Mouse (Mus musculus) lung, postnatal 0 days (tissue): ENCODE data around the gene Mrps24. TPM values are rescaled to one million over a fixed set of nuclear protein-coding genes. Genes with fewer than 3 reads are reported as not detected.
A peak's percentile ranks its signal among the peaks of the same experiment; 100 is the strongest.

Source experiments
- ATAC-seq: fragments of 200-750 bp; cut with Nextera tagmentation; 2 replicates; pipeline ENCODE4 v1.8.0; 2017; ENCODE audit warnings: moderate library complexity
- DNase-seq: peaks from one replicate; pipeline ENCODE4 v3.0.0-alpha.2; 2016; ENCODE audit warnings: low spot score
- H3K27ac ChIP-seq: fragments of 300-500 bp; sonication (generic); 2 replicates; pipeline ENCODE4 v1.5.1; 2014; ENCODE audit warnings: antibody characterized with exemption, mild to moderate bottlenecking, low read length, mixed read lengths
- H3K27me3 ChIP-seq: fragments of 300-500 bp; sonication (generic); replicated peaks from 2 replicates; pipeline ENCODE4 v1.6.1; 2014; ENCODE audit warnings: low read length, mixed read lengths; ENCODE audit not compliant: insufficient read depth
- H3K36me3 ChIP-seq: fragments of 300-500 bp; sonication (generic); 2 replicates; pipeline ENCODE4 v1.6.1; 2014; ENCODE audit warnings: low read length, mixed read lengths; ENCODE audit not compliant: insufficient read depth
- H3K4me1 ChIP-seq: fragments of 300-500 bp; sonication (generic); 2 replicates; pipeline ENCODE4 v1.6.1; 2014; ENCODE audit warnings: antibody characterized with exemption, low read depth, low read length, mixed read lengths; ENCODE audit not compliant: insufficient read depth
- H3K4me2 ChIP-seq: fragments of 300-500 bp; sonication (generic); replicated peaks from 2 replicates; pipeline ENCODE4 v1.6.1; 2014; ENCODE audit warnings: low read depth, mild to moderate bottlenecking, low read length, moderate library complexity, mixed read lengths
- H3K4me3 ChIP-seq: fragments of 300-500 bp; sonication (generic); 2 replicates; pipeline ENCODE4 v1.5.1; 2014; ENCODE audit warnings: low read depth, low read length
- H3K9ac ChIP-seq: fragments of 300-500 bp; sonication (generic); replicated peaks from 2 replicates; pipeline ENCODE4 v1.6.1; 2014; ENCODE audit warnings: low read depth, mild to moderate bottlenecking
- H3K9me3 ChIP-seq: fragments of 300-500 bp; sonication (generic); 2 replicates; pipeline ENCODE4 v1.6.1; 2016; ENCODE audit warnings: low read length, mixed read lengths
- CTCF ChIP-seq: IDR thresholded peaks from 2 replicates; pipeline ENCODE4 v1.5.1; 2016; ENCODE audit warnings: antibody characterized with exemption, mild to moderate bottlenecking
- EP300 ChIP-seq: IDR thresholded peaks from 2 replicates; pipeline ENCODE4 v1.6.1; 2016; ENCODE audit warnings: antibody characterized with exemption, mild to moderate bottlenecking, control low read depth
- WGBS: fragments of 180-500 bp; shearing (Covaris S2); extraction: QIAGEN DNeasy Blood & Tissue Kit; methylation state at CpG from one replicate; pipeline ENCODE4 v1.1.7; 2014; 5-methylcytosine and 5-hydroxymethylcytosine counted together
- polyA plus RNA-seq: library from polyadenylated mRNA; unstranded; fragments of >200 nt; fragmentation: Nextera tagmentation; extraction: Ambion mirVana; gene quantifications from 2 replicates; pipeline ENCODE4 v1.2.1, GENCODE M21; 2015

Mrps24 gene
- polyA plus RNA-seq, 1 experiment from 2014 or later = 201 TPM

GRCm38 (mm10) chr11:5701821-5702220 is 13.7 kb downstream of the Mrps24 start:
- Histone ChIP-seq H3K4me2 (no peak overlapping the region), H3K4me1 (no peaks in the 10 kb centered on the region), H3K27ac (no peak overlapping the region), H3K36me3 (no peaks in the 10 kb centered on the region), H3K4me3 (no peak overlapping the region), H3K9ac (no peak overlapping the region), H3K9me3 (no peaks in the 10 kb centered on the region), H3K27me3 (no peaks in the 10 kb centered on the region)
- WGBS = 100% methylated on average over 1 of the region's 1 CpGs
- TF ChIP-seq CTCF (no peak), EP300 (no peak)
- DNase-seq (no peak), ATAC-seq (no peak)

- no peak overlapping the region for H3K9ac ChIP-seq
- no peaks in the 10 kb centered on the region for H3K36me3 ChIP-seq
- no peak overlapping the region for H3K4me2 ChIP-seq
- 60% methylated on average over 2 of the region's 2 CpGs for WGBS
- H3K27me3 ChIP-seq = no peaks in the 10 kb centered on the region
- DNase-seq (no peak), ATAC-seq (no peak)
- H3K27ac ChIP-seq = no peak overlapping the region
- H3K4me1 ChIP-seq = no peaks in the 10 kb centered on the region
- no peak overlapping the region for H3K4me3 ChIP-seq
- no peaks in the 10 kb centered on the region for H3K9me3 ChIP-seq
- TF ChIP-seq CTCF (no peak), EP300 (no peak)
Measured at GRCm38 (mm10) chr11:5701300-5701699, 14.2 kb downstream of the Mrps24 start.

- ATAC-seq (no peak), DNase-seq (no peak)
- H3K36me3 ChIP-seq = no peaks in the 10 kb centered on the region
- H3K27ac ChIP-seq = no peak overlapping the region
- no peak overlapping the region for H3K9ac ChIP-seq
- H3K27me3 ChIP-seq = no peaks in the 10 kb centered on the region
- H3K4me2 ChIP-seq = no peak overlapping the region
- TF ChIP-seq EP300 (no peak), CTCF (no peak)
- H3K4me1 ChIP-seq = no peaks in the 10 kb centered on the region
- no peak overlapping the region for H3K4me3 ChIP-seq
- WGBS = 82% methylated on average over 7 of the region's 7 CpGs
- no peaks in the 10 kb centered on the region for H3K9me3 ChIP-seq
Measured at GRCm38 (mm10) chr11:5700808-5701207, 14.7 kb downstream of the Mrps24 start.

GRCm38 (mm10) chr11:5691775-5692174 is 23.7 kb downstream of the Mrps24 start:
- H3K27ac ChIP-seq = no peak overlapping the region
- DNase-seq = peak; percentile 72
- H3K4me2 ChIP-seq = no peak overlapping the region
- 22% methylated on average over 7 of the region's 7 CpGs for WGBS
- H3K27me3 ChIP-seq = no peaks in the 10 kb centered on the region
- no peaks in the 10 kb centered on the region for H3K4me1 ChIP-seq
- no peaks in the 10 kb centered on the region for H3K9me3 ChIP-seq
- H3K4me3 ChIP-seq = no peak overlapping the region
- no peaks in the 10 kb centered on the region for H3K36me3 ChIP-seq
- peak; percentile 44 for ATAC-seq
- TF ChIP-seq EP300 (no peak), CTCF (peak; percentile 75)
- H3K9ac ChIP-seq = no peak overlapping the region

GRCm38 (mm10) chr11:5684283-5684682 is 31.2 kb downstream of the Mrps24 start:
- TF ChIP-seq EP300 (no peak), CTCF (0 out of 2 replicates have a peak, but pooled peaks have one; percentile 5)

GRCm38 (mm10) chr11:5682541-5682940 is 32.9 kb downstream of the Mrps24 start:
- ATAC-seq (no peak), DNase-seq (no peak)
- Histone ChIP-seq H3K27ac (no peak overlapping the region), H3K4me1 (no peaks in the 10 kb centered on the region), H3K9ac (no peak overlapping the region), H3K4me3 (no peak overlapping the region), H3K9me3 (no peaks in the 10 kb centered on the region), H3K36me3 (no peaks in the 10 kb centered on the region), H3K4me2 (no peak overlapping the region), H3K27me3 (no peaks in the 10 kb centered on the region)
- WGBS = 42% methylated on average over 6 of the region's 6 CpGs
- no peak for TF ChIP-seq EP300
- TF ChIP-seq CTCF = no peak

More at GRCm38 (mm10) chr11:5684283-5684682, 31.2 kb downstream of the Mrps24 start:
- Histone ChIP-seq H3K9me3 (no peaks in the 10 kb centered on the region), H3K36me3 (no peaks in the 10 kb centered on the region), H3K4me1 (no peaks in the 10 kb centered on the region), H3K4me3 (no peak overlapping the region), H3K4me2 (no peak overlapping the region), H3K27ac (no peak overlapping the region), H3K9ac (no peak overlapping the region), H3K27me3 (no peaks in the 10 kb centered on the region)
- ATAC-seq = no peak
- no peak for DNase-seq
- WGBS = 25% methylated on average over 7 of the region's 7 CpGs

Other genes starting within 250 kb of the Mrps24 start
- gene Xbp1, start 195.0 kb downstream of the Mrps24 start, polyA plus RNA-seq = 211 and 242 TPM in 2 replicates
- gene Ccdc117, start 173.5 kb downstream of the Mrps24 start, polyA plus RNA-seq = 13.4 and 13.9 TPM in 2 replicates
- gene Ankrd36, start 146.0 kb downstream of the Mrps24 start, polyA plus RNA-seq = 0.15 TPM in 1 of 2 replicates, not detected in the other
- gene Urgcp, start 46.7 kb upstream of the Mrps24 start, polyA plus RNA-seq = 18.3 and 19.0 TPM in 2 replicates
- 98.0 and 99.7 TPM in 2 replicates for gene Dbnl, start 72.8 kb upstream of the Mrps24 start, polyA plus RNA-seq
- gene Pgam2, start 88.1 kb upstream of the Mrps24 start, polyA plus RNA-seq = 28.8 and 29.8 TPM in 2 replicates
- 5.9 and 8.2 TPM in 2 replicates for gene Polm, start 122.3 kb upstream of the Mrps24 start, polyA plus RNA-seq
- 21.8 and 22.3 TPM in 2 replicates for gene Aebp1, start 146.3 kb upstream of the Mrps24 start, polyA plus RNA-seq
- gene Pold2, start 162.6 kb upstream of the Mrps24 start, polyA plus RNA-seq = 30.1 and 34.1 TPM in 2 replicates
- 327 and 405 TPM in 2 replicates for gene Myl7, start 183.1 kb upstream of the Mrps24 start, polyA plus RNA-seq
- gene Gck, start 234.4 kb upstream of the Mrps24 start, polyA plus RNA-seq = 1.2 and 2.1 TPM in 2 replicates
- gene Ykt6, start 240.0 kb upstream of the Mrps24 start, polyA plus RNA-seq = 40.2 and 40.9 TPM in 2 replicates